Mouse (Mus musculus) kidney, postnatal 0 days (tissue): ENCODE results near the gene Sh3pxd2a. TPM values are rescaled to one million over a fixed set of nuclear protein-coding genes. Genes with fewer than 3 reads are reported as not detected.
"Not testable (repeated sequence)": the region's sequence is repeated elsewhere in the genome, so short reads cannot be mapped to it uniquely, and the experiment has no call there.

Source experiments
- ATAC-seq: fragments of 200-750 bp; cut with Nextera tagmentation; replicated peaks from 2 replicates; pipeline ENCODE4 v1.8.0; 2017; ENCODE audit warnings: low read depth, moderate number of reproducible peaks, moderate TSS enrichment, moderate library complexity; ENCODE audit not compliant: low FRiP score
- DNase-seq: peaks from one replicate; pipeline ENCODE4 v3.0.0-alpha.2; 2016; ENCODE audit warnings: low spot score
- H3K27ac ChIP-seq: fragments of 300-500 bp; sonication (generic); 2 replicates; pipeline ENCODE4 v1.5.1; 2014; ENCODE audit warnings: mild to moderate bottlenecking
- H3K27me3 ChIP-seq: fragments of 300-500 bp; sonication (generic); 2 replicates; pipeline ENCODE4 v1.6.1; 2014; ENCODE audit warnings: low read length, mixed read lengths; ENCODE audit not compliant: insufficient read depth
- H3K36me3 ChIP-seq: fragments of 300-500 bp; sonication (generic); 2 replicates; pipeline ENCODE4 v1.6.1; 2014; ENCODE audit warnings: low read length, mixed read lengths; ENCODE audit not compliant: insufficient read depth
- H3K4me1 ChIP-seq: fragments of 300-500 bp; sonication (generic); replicated peaks from 2 replicates; pipeline ENCODE4 v1.6.1; 2014; ENCODE audit warnings: antibody characterized with exemption, low read length, mixed read lengths; ENCODE audit not compliant: insufficient read depth
- H3K4me2 ChIP-seq: fragments of 300-500 bp; sonication (generic); 2 replicates; pipeline ENCODE4 v1.6.1; 2014; ENCODE audit warnings: mild to moderate bottlenecking, low read length, moderate library complexity, mixed read lengths
- H3K4me3 ChIP-seq: fragments of 300-500 bp; sonication (generic); replicated peaks from 2 replicates; pipeline ENCODE4 v1.5.1; 2014; ENCODE audit warnings: low read depth, low read length
- H3K9ac ChIP-seq: fragments of 300-500 bp; sonication (generic); 2 replicates; pipeline ENCODE4 v1.6.1; 2014; ENCODE audit warnings: low read depth, low read length
- H3K9me3 ChIP-seq: fragments of 300-500 bp; sonication (generic); replicated peaks from 2 replicates; pipeline ENCODE4 v1.6.1; 2016; ENCODE audit warnings: low read length, inconsistent platforms, mixed read lengths
- CTCF ChIP-seq: IDR thresholded peaks from 2 replicates; pipeline ENCODE4 v1.5.1; 2016; ENCODE audit warnings: antibody characterized with exemption, low read depth, mild to moderate bottlenecking, moderate library complexity
- WGBS: fragments of 180-500 bp; shearing (Covaris S2); extraction: QIAGEN DNeasy Blood & Tissue Kit; methylation state at CpG from one replicate; pipeline ENCODE4 v1.1.7; 2014; 5-methylcytosine and 5-hydroxymethylcytosine counted together
- polyA plus RNA-seq: library from polyadenylated mRNA; unstranded; fragments of >200 nt; fragmentation: Nextera tagmentation; extraction: Ambion mirVana; gene quantifications from 2 replicates; pipeline ENCODE4 v1.2.1, GENCODE M21; 2015

Gene Sh3pxd2a
- polyA plus RNA-seq, 1 experiment from 2014 or later, result 4.1 TPM

- Histone ChIP-seq H3K27ac (no peak overlapping the region), H3K9me3 (no peaks in the 10 kb centered on the region), H3K36me3 (no peaks in the 10 kb centered on the region), H3K9ac (no peak overlapping the region), H3K27me3 (no peaks in the 10 kb centered on the region), H3K4me3 (no peak overlapping the region), H3K4me1 (peaks cover 10% of the 10 kb centered on the region), H3K4me2 (no peak overlapping the region)
- no peak for ATAC-seq
- DNase-seq, result no peak
- 62% methylated on average over 4 of the region's 4 CpGs for WGBS
- TF ChIP-seq CTCF, result no peak
These were observed 68.9 kb downstream of the Sh3pxd2a start for GRCm38 (mm10) chr19:47395338-47395737.

DNA sequence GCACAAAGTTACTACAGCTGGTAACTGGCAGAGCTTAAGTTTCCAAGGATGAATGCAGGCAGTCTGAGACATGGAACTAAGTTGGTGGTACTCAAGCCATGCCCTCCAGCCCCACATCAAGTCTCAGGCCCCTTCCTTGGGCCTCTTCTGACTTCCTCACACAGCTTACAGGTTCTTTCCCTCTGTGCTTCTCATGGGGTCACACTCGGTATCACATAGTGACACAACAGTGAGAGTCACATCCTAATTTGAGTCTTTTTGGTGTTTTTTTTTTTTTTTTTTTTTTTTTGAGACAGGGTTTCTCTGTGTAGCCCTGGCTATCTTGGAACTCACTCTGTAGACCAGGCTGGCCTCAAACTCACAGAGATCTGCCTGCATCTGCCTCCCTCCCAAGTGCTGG is 69.4 kb downstream of the Sh3pxd2a start:
- not testable (repeated sequence) for H3K4me3 ChIP-seq, H3K9ac ChIP-seq, DNase-seq, H3K9me3 ChIP-seq, H3K27me3 ChIP-seq, H3K4me2 ChIP-seq, ATAC-seq, H3K36me3 ChIP-seq, H3K27ac ChIP-seq
- peaks cover 10% of the 10 kb centered on the region for H3K4me1 ChIP-seq
- 80% methylated on average over 1 of the region's 1 CpGs for WGBS

DNA sequence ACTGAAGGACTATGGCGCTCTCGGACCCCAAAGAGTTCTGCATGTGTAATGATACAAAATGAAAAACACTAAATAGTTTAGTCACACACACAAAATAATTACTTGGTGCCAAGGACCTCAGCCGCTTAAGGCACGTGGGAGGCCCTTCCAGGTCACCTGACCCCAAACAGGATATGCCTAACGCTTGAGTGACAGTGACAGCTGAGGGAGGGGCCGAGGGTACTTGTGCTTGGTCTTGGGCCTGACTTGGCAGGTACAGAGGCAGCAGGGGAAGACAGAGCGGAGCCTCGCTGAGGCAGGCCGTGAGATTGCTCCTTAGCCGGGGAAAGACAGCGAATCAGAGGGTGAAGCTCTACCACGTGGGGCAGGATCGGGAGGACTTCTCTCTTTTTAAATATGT is 73.3 kb downstream of the Sh3pxd2a start:
- DNase-seq, result no peak
- H3K27me3 ChIP-seq, result no peaks in the 10 kb centered on the region
- 62% methylated on average over 13 of the region's 13 CpGs for WGBS
- peaks cover 21% of the 10 kb centered on the region for H3K4me1 ChIP-seq
- no peaks in the 10 kb centered on the region for H3K36me3 ChIP-seq
- no peak overlapping the region for H3K9ac ChIP-seq
- no peaks in the 10 kb centered on the region for H3K9me3 ChIP-seq
- ATAC-seq, result no peak
- no peak overlapping the region for H3K27ac ChIP-seq
- no peak for TF ChIP-seq CTCF
- no peak overlapping the region for H3K4me3 ChIP-seq
- no peak overlapping the region for H3K4me2 ChIP-seq

GRCm38 (mm10) chr19:47387887-47388286 is 76.3 kb downstream of the Sh3pxd2a start:
- Histone ChIP-seq H3K36me3 (no peaks in the 10 kb centered on the region), H3K9me3 (no peaks in the 10 kb centered on the region), H3K27me3 (no peaks in the 10 kb centered on the region), H3K4me3 (no peak overlapping the region), H3K9ac (no peak overlapping the region), H3K4me2 (no peak overlapping the region), H3K4me1 (peaks cover 21% of the 10 kb centered on the region), H3K27ac (peak overlapping the region; percentile 83)
- WGBS, result 23% methylated on average over 3 of the region's 3 CpGs
- DNase-seq, result peak; percentile 80
- TF ChIP-seq CTCF, result no peak
- ATAC-seq, result peak; percentile 81

DNA sequence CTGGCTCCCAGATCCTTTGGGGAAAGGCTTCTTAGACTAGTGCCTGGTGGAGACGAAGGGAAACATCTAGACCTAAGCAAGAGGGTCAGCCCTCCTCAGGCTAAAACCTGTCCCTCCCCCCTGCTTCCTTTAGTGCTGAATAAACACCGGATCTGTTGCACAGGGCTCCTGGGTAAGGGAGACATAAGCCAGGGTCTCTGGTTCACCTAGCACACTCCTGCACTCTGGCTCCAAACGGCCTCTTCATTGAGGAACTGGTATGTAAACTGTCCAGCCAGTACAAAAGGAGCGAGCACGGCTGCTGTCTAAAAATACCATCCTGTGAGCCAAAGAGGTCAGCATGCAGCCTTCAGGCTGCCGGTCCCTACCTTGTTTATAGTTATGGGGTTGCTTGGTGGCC is 76.8 kb downstream of the Sh3pxd2a start:
- DNase-seq, result peak; percentile 43
- 5% methylated on average over 6 of the region's 6 CpGs for WGBS
- Histone ChIP-seq H3K36me3 (no peaks in the 10 kb centered on the region), H3K9me3 (no peaks in the 10 kb centered on the region), H3K4me3 (no peak overlapping the region), H3K9ac (no peak overlapping the region), H3K27ac (peak overlapping the region; percentile 83), H3K27me3 (no peaks in the 10 kb centered on the region), H3K4me1 (peaks cover 21% of the 10 kb centered on the region), H3K4me2 (no peak overlapping the region)
- ATAC-seq, result peak; percentile 30; the same call in 1 of the 2 replicates
- no peak for TF ChIP-seq CTCF

GRCm38 (mm10) chr19:47385971-47386370 is 78.2 kb downstream of the Sh3pxd2a start:
- H3K9me3 ChIP-seq, result no peaks in the 10 kb centered on the region
- H3K4me1 ChIP-seq, result peaks cover 21% of the 10 kb centered on the region
- H3K36me3 ChIP-seq, result no peaks in the 10 kb centered on the region
- TF ChIP-seq CTCF, result no peak
- peak overlapping the region; percentile 83; the same call in 1 of the 2 replicates for H3K27ac ChIP-seq
- 70% methylated on average over 10 of the region's 10 CpGs for WGBS
- no peaks in the 10 kb centered on the region for H3K27me3 ChIP-seq
- DNase-seq (no peak), ATAC-seq (no peak)
- no peak overlapping the region for H3K9ac ChIP-seq
- H3K4me3 ChIP-seq, result no peak overlapping the region
- no peak overlapping the region for H3K4me2 ChIP-seq

DNA sequence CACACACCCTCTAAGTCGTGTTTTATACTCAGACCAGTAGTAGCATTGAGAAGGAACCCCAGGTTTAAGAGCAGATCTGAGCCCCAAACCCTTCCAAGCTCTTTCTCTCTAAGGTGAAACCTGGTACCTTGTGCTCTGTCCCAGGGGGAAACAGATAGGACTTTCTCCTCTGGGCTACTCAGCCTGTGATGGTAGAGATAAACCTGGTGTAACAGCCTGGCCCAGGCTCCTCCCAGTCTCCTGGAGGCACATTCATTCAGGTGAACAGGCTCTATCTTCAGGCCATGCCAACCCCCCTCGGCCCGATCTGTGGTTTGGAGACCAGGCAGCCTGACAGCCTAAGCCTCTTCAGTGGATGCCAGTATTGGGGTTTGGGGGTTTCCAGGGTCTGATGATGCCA is 79.6 kb downstream of the Sh3pxd2a start:
- no peak for ATAC-seq
- no peaks in the 10 kb centered on the region for H3K36me3 ChIP-seq

More for the DNA sequence above, 79.6 kb downstream of the Sh3pxd2a start:
- DNase-seq, result no peak
- H3K27ac ChIP-seq, result no peak overlapping the region
- no peak overlapping the region for H3K9ac ChIP-seq
- no peaks in the 10 kb centered on the region for H3K27me3 ChIP-seq
- no peaks in the 10 kb centered on the region for H3K9me3 ChIP-seq
- no peak overlapping the region for H3K4me3 ChIP-seq
- 78% methylated on average over 3 of the region's 3 CpGs for WGBS
- H3K4me1 ChIP-seq, result peaks cover 21% of the 10 kb centered on the region
- TF ChIP-seq CTCF, result no peak
- no peak overlapping the region for H3K4me2 ChIP-seq
